Mouse (Mus musculus) large intestine, adult 2 months (tissue): ENCODE measurements around the gene Taf8. TPM values are rescaled to one million over a fixed set of nuclear protein-coding genes. Genes with fewer than 3 reads are reported as not detected.

Experiments
- DNase-seq: peaks from one replicate; pipeline ENCODE4 v3.0.0-alpha.2; 2012; ENCODE audit warnings: low read depth, low spot score
- WGBS: fragments of 180-500 bp; shearing (Covaris S2); methylation state at CpG from one replicate; pipeline ENCODE4 v1.1.7; 2018; 5-methylcytosine and 5-hydroxymethylcytosine counted together
- polyA plus RNA-seq: library from polyadenylated mRNA; depleted of rRNA; stranded (reverse); fragments of >200 nt; gene quantifications from 2 replicates; pipeline ENCODE4 v1.2.3, GENCODE M21; 2012

The Taf8 gene
- polyA plus RNA-seq, 1 experiment: 15.3 TPM

DNA sequence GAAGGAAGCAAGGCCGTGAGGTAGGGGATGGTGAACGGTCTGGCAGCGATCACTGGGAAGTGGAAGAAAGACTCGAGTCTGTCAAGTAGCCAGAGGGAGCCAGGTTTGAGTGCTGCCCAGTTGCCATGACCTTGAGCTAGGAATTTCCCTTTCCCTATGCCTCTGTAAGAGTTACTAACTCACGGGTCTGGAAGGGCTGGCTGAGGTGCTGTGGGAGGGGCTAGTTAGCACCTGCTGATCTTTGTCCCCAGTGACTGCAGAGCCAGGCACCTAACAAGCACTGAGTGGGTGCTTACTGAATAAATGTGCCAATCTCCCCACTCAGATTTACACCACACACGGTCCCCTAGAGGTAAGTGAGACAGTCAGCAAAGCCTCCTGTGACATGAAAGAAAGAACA is 8.4 kb downstream of the Taf8 start:
- DNase-seq: no peak
- 28% methylated on average over 6 of the region's 6 CpGs for WGBS

DNA sequence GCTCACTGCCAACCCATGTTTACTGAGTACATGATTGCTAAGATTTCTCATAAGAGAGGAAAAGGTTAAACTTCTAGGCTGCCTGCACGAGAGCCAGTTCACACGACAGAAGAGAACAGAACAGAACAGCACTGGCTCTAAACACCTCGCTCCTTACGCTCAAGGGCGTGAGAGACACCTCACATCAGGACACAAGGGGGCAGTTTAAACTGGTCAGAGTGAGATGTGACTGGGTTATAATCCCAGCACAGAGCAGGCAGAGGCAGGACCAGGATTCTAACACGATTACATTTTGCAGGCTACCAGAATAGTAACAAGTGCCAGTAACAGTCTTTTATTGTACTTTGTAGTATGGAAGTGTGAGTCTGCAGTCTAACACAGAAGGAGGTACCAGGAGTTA is 9.4 kb downstream of the Taf8 start:
- no peak for DNase-seq
- WGBS: 65% methylated on average over 6 of the region's 6 CpGs

DNA sequence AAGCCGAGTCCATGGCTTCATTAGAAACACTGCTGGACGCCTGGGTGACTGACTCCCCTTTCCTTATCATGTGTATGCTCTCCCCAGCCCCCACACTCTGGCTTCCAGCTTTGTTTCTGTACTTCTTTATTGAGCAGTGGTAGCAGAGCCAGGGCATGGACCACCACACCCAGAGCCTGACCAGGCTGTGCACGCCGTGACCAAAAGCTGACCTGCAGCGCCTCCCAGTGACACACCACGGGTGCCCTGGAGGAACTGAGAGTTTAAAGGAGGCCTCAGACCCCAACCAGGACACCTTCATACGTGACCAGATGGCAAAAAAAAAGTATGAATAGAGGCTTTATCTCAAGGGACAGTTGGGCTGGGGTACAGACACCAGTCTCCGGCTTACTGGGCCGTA is 11.3 kb downstream of the Taf8 start:
- no peak for DNase-seq
- WGBS: 87% methylated on average over 9 of the region's 9 CpGs

DNA sequence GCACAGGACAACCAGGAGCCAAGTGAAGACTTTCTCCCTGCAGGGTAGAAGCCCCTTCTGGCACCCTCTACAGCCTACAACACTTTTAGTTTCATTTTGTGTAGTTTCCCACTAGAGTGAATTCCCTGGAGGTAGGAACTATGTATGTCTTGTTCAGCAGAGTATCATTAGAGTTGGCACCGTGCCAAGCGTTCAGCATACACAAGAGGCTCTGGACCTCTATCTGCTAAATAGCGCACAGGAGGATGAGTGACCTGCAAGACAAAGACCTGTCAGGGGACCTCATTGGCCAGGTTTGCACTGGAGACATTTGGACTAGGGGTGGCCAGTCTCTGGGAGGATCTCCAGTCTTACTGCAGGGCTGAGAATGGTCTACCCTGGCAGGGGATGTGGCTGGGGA is 16.3 kb downstream of the Taf8 start:
- WGBS: 25% methylated on average over 3 of the region's 3 CpGs
- no peak for DNase-seq

DNA sequence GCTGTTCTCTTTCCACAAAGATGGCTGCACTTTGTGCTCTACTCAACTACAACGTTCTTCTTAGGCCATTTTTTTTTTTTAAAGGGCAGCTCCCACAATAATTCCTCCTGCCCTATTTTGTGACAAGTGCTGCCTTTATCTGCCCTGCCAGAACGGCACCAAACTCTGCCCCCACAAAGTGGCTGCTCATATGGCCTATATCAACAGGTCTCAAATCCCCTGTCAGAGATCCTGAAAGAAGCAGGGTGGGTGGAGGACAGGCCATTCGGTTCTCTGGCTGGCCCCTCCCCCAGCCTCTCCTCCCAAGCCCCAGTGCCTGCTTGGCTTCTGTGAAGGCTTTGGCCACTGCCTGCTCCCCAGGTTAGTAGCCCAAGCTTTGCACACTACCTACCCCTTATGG is 17.1 kb downstream of the Taf8 start:
- DNase-seq: no peak
- WGBS: 2% methylated on average over 3 of the region's 3 CpGs

DNA sequence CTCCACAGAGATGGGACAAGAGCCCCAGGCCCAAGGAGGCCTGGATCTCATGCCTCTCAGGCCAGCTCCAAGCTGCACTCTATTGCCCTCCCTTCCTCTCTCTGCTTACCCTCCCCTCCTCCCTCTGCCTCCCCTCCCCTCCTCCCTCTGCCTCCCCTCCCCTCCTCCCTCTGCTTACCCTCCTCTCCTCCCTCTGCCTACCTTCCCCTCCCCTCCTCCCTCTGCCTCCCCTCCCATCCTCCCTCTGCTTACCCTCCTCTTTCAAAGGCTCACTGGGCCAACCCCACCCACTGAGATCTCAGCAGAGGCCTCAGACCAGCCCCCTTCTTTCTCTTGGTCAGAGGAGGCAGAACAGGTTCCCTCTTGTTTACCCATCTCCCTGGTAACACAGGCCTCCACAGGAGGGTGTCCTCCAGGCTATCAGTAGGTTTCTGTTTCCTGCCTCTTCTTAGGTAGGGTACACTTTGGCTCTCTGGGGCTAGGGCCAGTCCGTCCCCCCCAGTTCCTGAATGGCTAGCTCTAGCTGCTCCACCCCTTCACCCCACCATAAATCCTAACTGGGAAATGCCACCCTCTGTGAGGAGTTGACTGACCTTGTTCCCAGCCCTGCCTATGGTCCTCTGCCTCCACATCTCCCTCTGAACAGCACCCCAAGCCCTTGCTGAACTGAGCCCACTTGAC is 17.7 kb downstream of the Taf8 start:
- no peak for DNase-seq
- WGBS: 9% methylated on average over 1 of the region's 1 CpGs

DNA sequence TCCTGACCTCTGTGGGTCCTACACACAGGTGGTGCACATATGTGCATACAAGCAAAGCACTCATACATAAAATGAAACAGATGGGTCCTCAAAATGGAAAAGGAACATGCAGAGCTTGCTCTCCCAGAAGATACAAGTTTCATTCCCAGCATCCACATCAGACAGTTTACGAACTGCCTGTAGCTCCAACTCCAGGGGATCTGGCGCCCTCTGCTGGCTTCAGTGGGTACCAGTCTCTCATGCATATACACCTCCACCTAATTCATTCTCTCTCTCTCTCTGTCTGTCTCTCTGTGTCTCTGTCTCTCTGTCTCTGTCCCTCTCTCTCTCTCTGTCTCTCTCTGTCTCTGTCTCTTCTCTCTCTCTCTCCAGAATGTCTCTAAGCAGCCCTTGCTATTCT is 19.7 kb downstream of the Taf8 start:
- no peak for DNase-seq
- 30% methylated on average over 2 of the region's 2 CpGs for WGBS

DNA sequence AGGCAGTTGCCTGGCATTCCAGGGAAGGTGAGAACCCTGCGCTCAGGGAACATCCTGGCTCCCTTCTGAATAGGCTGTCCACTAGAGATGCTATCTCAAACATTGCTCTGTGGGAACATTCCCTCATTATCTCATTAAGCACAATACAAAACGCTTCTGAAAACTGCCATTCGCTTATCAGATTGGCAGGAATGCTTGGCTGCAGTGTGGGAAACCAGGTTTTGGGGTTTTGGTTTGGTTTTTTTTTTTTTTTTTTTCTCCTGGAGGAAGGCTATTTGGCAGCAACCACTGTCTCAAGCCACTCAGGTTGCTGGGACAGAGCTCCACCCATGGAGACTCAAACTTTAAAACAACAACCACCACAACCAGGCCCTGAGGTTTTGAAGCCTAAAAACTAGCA is 22.2 kb downstream of the Taf8 start:
- WGBS: 59% methylated on average over 3 of the region's 3 CpGs
- no peak for DNase-seq

DNA sequence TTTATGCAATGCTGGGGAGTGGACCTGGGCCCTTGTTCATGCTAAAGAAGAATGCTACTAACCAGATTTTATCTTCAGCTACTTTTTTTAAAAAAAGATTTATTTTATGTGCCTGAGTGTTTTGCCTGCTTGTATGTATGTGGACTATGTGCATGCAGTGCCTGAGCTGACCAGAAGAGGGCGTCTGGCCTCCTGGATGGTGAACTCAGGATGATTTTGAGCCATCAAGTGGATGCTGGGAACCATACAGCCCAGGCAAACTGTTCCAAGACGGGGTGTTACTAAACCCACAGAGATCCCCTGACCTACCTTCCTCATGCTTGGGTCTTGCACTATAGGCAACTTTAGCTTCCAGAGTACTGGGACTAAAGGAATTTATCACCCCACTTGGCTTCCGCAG is 26.4 kb downstream of the Taf8 start:
- 60% methylated on average over 3 of the region's 3 CpGs for WGBS

DNA sequence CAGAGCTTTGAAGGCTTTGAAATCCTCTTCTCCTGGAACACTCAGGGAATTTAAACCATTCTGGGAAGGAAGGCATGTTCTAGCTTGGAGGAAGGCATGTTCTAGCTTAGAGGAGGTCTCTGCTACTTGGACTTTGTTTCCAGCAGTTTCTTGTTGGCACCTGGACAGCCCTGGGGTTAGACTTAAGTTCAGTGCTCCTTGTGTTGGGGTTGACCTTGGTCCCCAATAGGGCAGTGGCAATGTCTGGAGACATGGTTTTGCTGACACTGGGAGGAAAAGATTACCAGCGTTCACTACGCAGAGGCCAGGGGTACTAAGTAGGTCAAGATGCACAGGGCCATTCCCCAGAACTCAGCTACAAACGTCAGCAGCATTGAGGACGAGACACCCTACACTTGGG is 26.9 kb downstream of the Taf8 start:
- no peak for DNase-seq
- WGBS: 74% methylated on average over 4 of the region's 4 CpGs

More for the DNA sequence above, 26.4 kb downstream of the Taf8 start:
- no peak for DNase-seq

DNA sequence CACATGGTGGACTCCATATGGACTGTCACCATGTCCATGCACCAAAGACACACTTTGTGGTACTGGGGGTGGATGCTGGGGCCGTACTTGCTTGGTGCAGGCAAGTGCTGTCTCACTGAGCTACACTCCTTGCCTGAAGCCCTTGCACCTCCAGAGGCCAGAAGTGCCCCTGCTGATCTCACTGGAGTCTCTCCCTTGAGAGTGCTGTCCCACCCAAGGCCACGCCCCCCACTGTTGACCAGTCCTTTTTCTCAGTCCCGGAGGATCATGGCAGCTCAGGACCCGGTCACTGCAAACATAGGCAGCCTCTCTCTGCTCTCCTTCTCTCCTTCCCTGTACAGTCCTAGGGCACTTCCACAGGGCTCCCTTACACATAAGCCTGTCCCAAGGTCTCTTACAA is 27.8 kb downstream of the Taf8 start:
- no peak for DNase-seq
- 52% methylated on average over 4 of the region's 4 CpGs for whole genome bisulfite sequencing

DNA sequence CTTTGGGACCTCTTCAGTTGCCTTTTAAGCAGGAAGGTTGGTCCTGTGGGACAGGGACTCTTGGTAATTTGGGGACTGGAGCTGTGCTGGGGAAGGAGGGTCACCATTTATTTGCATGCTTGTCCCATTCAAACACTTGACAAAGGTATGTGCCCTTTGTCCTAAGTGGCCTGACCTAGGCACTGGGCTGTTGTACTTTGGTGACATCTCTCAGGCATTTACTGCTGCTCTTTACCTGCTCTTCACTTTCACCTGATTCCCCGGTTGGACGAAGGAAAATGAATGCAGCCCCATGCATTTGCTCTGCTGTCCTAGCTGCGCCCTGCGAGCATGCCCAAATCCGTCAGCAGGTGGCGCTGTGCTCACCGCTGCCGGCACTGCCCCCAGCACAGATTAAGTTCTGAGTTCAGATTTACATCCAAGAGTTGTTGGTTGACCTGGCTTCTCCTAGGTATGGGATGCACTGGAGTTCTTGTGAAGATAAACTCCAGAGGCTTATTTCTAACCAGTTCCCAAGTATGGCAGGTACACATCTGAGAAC is 28.6 kb downstream of the Taf8 start:
- no peak for DNase-seq
- WGBS: 11% methylated on average over 8 of the region's 8 CpGs

DNA sequence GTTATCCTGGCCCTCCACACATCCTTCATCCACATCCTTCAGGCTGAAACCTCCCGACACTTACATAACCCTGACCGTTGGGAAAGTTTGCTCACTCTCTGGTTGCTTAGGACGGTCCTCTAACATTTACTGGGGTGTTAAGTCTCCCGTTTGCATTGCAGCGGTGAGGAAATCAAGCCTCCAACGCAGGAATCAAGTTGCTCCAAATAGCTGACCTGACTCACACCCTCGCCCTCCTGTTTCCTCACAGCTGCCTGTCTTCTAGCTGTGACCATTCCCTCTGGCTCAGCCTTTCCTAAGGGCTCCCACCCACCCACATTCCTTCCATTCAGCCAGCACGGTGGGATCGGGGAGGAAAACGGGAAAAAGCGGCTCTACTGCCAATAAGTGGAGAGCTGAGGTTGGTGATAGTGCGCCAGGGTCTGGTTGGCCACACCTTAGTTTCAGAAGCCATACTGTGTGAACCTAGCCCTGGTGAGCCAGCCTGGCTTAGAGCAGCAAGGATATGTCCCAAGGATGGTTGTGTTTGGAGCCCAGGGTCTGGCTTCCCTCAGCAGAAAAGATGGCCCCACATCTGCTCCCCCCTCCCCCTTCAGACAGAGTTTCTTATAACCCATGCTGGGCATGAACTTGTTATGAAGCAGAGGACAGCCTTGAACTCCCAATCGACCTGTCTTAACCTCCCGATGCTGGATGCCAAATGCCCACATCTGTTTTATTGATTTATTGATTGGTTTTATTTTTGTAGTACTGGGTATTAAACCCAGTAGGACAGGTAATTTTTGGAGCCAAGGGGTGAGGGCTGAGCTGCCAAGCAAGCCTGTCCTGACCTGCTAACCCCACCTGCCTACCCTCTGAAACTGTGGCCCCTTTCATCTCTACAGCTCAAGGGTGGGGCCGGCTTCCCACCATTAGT is 29.4 kb downstream of the Taf8 start:
- WGBS: 51% methylated on average over 15 of the region's 15 CpGs
- no peak for DNase-seq

DNA sequence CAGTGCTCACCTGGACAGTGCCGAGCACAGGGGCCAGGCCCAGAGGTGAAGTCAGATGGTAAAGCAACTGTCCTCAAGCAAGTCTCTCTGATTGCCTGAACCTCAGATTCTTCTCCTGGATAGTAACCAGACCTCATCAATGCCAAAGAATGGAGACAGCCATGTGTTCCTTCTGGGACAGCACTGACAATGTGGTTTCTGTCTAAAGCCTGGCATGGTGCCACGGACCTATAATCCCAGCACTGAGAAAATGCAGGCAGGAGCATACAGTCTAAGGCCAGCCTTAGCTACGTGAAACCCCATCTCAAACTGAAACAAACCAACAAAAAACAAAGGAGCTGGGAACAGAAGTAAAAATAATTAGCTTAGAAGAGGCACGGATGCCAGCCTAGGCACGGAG is 31.4 kb downstream of the Taf8 start:
- WGBS: 46% methylated on average over 5 of the region's 5 CpGs
- DNase-seq: no peak

DNA sequence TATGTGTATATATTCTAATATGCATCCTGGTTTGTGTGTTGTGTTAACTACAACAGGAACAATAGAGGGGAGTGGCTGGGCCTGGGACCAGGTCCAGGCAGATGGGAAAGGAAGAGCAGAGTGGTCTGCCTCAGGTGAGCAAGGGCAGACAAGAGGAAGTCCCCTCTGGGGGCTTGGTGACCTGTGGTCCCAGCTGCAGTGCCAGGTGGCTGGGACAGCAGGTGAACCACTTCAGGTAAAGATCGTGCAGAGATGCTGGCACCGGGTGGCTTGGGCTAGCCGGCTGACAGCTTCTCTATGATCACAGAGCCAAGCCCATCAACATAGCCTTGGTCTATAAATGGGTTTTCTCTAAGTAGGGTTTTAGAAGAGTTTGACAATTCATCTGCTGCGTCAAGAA is 32.0 kb downstream of the Taf8 start:
- no peak for DNase-seq
- WGBS: 42% methylated on average over 4 of the region's 4 CpGs

DNA sequence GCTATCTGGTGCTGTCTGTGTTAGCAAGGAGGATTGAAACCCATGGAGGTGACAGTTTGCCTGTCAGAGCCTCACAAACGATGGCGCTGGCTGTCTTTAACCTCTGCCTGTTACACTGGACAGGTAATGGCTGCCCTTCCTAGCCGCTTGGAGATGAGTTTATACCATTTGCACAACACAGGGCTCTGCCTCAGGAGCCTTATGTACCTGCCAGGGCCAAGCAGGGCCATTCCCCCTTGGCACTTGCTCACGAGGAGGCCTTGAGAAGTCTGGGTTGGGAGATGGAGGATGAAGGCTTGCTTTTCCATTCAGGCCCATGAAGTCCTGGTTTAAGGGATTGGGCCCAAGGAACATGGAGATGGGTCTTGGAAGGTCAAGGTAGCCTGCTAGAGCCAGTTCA is 32.5 kb downstream of the Taf8 start:
- DNase-seq: no peak
- WGBS: 87% methylated on average over 4 of the region's 4 CpGs

DNA sequence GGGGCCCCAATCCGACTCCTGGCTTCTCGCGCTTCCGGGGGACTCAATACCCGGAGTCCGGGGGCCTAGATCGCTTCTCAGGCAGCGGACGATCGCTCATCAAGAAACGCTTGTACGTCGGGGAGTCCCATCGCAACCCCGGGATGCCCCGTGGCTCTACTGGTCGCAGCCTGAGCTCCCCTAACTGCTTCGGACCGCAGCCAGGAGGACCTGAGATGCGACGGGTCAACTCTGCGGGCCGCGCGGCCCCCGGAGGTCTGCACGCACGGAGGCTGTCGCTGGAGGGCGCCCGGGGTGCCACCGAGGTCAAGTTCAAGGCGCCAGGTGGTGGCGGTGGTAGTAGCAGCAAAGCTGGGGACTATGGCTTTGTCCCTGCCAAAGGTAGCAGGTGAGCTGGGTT is 33.6 kb downstream of the Taf8 start:
- no peak for DNase-seq
- whole genome bisulfite sequencing: 72% methylated on average over 34 of the region's 34 CpGs

DNA sequence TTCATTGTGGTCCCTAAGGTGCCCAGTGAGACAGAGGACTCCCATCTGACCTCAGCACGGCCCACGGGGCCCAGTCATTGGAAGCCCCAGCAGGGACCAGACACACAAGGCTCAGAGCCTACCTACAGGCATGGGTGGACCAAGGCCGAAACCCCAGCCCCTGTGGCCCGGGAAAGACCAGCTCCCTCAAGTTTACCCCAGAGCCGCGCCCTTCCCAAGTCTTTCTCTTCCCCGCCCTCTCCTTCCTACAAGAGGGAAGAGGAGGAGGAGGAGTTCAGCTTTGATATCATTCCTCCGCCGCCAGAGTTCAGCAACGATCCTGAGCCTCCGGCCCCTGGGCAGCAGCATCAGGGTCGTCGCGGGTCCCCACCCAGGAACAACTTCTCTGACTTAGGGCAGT is 34.0 kb downstream of the Taf8 start:
- DNase-seq: no peak
- WGBS: 61% methylated on average over 14 of the region's 14 CpGs

DNA sequence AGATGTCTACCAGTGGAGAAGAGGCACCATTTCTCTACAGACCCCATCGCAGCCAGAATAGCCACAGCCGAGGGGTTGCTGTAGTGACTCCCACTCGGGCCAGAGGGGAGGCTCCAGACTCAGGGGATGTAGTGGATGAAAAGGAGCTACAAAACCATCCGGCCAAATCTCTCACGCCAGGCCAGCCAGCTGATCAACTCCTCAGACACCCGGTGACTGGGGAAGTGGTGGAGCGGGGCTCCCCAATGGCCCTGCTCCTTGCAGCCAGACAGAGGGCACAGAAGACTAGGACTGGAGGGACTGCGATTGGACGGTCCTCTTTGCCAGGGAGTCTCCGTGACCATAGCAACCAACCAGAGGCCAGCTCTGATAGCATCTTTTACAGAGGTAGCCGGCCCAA is 34.4 kb downstream of the Taf8 start:
- DNase-seq: no peak
- 91% methylated on average over 11 of the region's 11 CpGs for WGBS

DNA sequence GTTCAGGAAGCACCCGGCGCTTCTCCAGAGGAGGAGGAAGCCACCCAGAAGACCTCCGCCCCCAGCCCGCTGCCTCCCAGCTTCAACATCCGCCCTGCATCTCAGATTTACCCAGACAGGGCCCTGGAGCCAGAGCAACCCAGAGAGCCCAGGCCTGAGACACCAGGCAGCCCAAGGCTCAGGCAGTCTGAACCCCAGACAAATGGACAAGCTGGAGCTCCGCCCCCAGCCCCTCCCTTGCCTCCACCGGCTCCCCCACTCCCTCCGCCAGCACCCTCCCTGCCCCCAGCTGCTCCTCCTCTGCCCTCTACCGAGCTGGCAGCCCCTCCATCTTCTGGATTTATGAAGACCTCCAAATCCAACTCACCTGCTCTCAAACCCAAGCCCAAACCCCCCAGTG is 35.8 kb downstream of the Taf8 start:
- 70% methylated on average over 9 of the region's 9 CpGs for WGBS
- DNase-seq: no peak

DNA sequence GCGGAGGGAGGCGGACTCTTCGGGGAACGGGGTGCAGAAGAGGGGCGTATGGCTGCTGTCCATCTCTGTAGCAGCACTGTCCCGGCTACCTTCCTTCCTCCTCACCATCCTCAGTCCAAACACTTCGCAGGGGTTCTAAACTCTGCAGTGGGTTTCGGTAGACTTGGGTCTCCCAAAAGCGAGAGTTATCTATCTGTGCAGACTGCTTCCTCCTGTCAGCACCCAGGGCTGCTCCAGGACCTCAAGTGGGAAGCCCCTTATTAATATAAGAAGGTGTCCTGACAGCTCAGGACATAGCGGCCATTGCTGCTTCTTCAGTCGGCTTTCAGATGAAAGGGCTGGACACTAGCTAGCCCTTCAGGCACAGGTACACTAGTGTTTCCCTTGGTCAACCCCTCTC is 37.1 kb downstream of the Taf8 start:
- DNase-seq: no peak
- WGBS: 87% methylated on average over 11 of the region's 11 CpGs
